In genomic region chr2:71751336-71751735, GRCm38 (mm10) we compare ENCODE assay signal across 9 mouse cellular contexts. TPM values are rescaled to one million over a fixed set of nuclear protein-coding genes. Genes with fewer than 3 reads are reported as not detected.
DNase-seq lines count a peak whose midpoint lies in the region; ATAC-seq and TF ChIP-seq lines count a peak whose summit lies in the region.
"Had no signal": no experiment of that assay in that cellular context is flagged by ENCODE, and none has a peak within 500 bp of the region (broad histone marks: within the 10 kb centered on the region; RNA-seq: fewer than 3 reads in every experiment).

No protein-coding gene starts in this region.

- TF ChIP-seq CTCF in CH12.LX (conservative IDR thresholded peaks at IDR 0.05 in 1 of 2, IDR thresholded peaks at IDR 0.05 in 1 of 2; ENCODE audit: low read depth in 2 of 2, low read length in 2 of 2): no peak

- TF ChIP-seq POLR2A in CH12.LX (IDR thresholded peaks at IDR 0.05; ENCODE audit: low read depth, low read length): no peak

- H3K27me3 ChIP-seq in heart, embryonic 15.5 days: no peaks in the 10 kb centered on the region
- H3K27me3 ChIP-seq in CH12.LX (replicated peaks): no peaks in the 10 kb centered on the region
- no peaks in the 10 kb centered on the region for H3K27me3 ChIP-seq in liver, embryonic 13.5 days
- H3K27me3 ChIP-seq: limb, embryonic 12.5 days had no signal

- H3K79me2 ChIP-seq in CH12.LX (replicated peaks; ENCODE audit: control insufficient read depth, extremely low read depth, insufficient read depth, poor library complexity, severe bottlenecking): no peaks in the 10 kb centered on the region

- H3K4me2 ChIP-seq in heart, embryonic 15.5 days: no peak overlapping the region
- no peak overlapping the region for H3K4me2 ChIP-seq in CH12.LX (ENCODE audit: insufficient read depth, low read depth, poor library complexity, severe bottlenecking)
- no peak overlapping the region for H3K4me2 ChIP-seq in liver, embryonic 13.5 days
- H3K4me2 ChIP-seq: limb, embryonic 12.5 days had no signal

- no peak for TF ChIP-seq RAD21 in CH12.LX (IDR thresholded peaks at IDR 0.05; ENCODE audit: low read depth, low read length)

- peak overlapping the region; percentile 43 for H3K27ac ChIP-seq in heart, embryonic 15.5 days
- no peak overlapping the region for H3K27ac ChIP-seq in CH12.LX (ENCODE audit: insufficient read depth, low read depth)
- 0 out of 2 replicates have a peak overlapping the region, but pooled peaks have one; percentile 16 for H3K27ac ChIP-seq in liver, embryonic 13.5 days
- H3K27ac ChIP-seq: limb, embryonic 12.5 days had no signal

- H3K9me3 ChIP-seq in heart, embryonic 15.5 days (replicated peaks): no peaks in the 10 kb centered on the region
- H3K9me3 ChIP-seq in CH12.LX (replicated peaks; ENCODE audit: low read length): no peaks in the 10 kb centered on the region
- no peaks in the 10 kb centered on the region for H3K9me3 ChIP-seq in liver, embryonic 13.5 days (replicated peaks)
- H3K9me3 ChIP-seq: limb, embryonic 12.5 days had no signal

- peaks cover 22% of the 10 kb centered on the region for H3K4me1 ChIP-seq in heart, embryonic 15.5 days (replicated peaks)
- H3K4me1 ChIP-seq in CH12.LX (ENCODE audit: control insufficient read depth in 1 of 2, insufficient read depth in 2 of 2): peaks cover 0 to 14% of the 10 kb centered on the region in 2 experiments; a peak in 2 of 4 replicates
- peaks cover 11% of the 10 kb centered on the region for H3K4me1 ChIP-seq in liver, embryonic 13.5 days (replicated peaks)

- no peak overlapping the region for H3K4me3 ChIP-seq in heart, embryonic 15.5 days
- no peak overlapping the region for H3K4me3 ChIP-seq in CH12.LX (replicated peaks in 1 of 3; ENCODE audit: low read depth in 2 of 3, low read length in 2 of 3, poor library complexity in 1 of 3)
- no peak overlapping the region for H3K4me3 ChIP-seq in liver, embryonic 13.5 days (replicated peaks)
- H3K4me3 ChIP-seq: limb, embryonic 12.5 days had no signal

- dilution Hi-C loops in CH12.LX (cut with MboI; ENCODE audit: extremely low pct_ligation_motif_present, extremely low pct_unique_long_range_greater_than_20kb, low sequenced_read_pairs): no loop called here

- intact Hi-C loops in heart, postnatal 14 days (cut with DNase I): no loop called here

- no peak for TF ChIP-seq EP300 in CH12.LX (IDR thresholded peaks at IDR 0.05; ENCODE audit: low read length)

- no peak for DNase-seq in heart, postnatal 14 days
- no peak for DNase-seq in CH12.LX (ENCODE audit: extremely low read depth)
- peak; percentile 87 for DNase-seq in adipocyte (ENCODE audit: low spot score)
- DNase-seq in liver, embryonic 13.5 days: no peak
- no peak for DNase-seq in urinary bladder, adult 18-20 months (ENCODE audit: low spot score in 2 of 2)
- no peak for DNase-seq in thymus, postnatal 10 days (ENCODE audit: low spot score in 2 of 2)
- no peak for DNase-seq in layer of hippocampus, adult 9-10 months (ENCODE audit: low spot score)

- H3K9ac ChIP-seq in heart, embryonic 15.5 days: no peak overlapping the region
- H3K9ac ChIP-seq in CH12.LX (ENCODE audit: insufficient read depth, low read depth): no peak overlapping the region
- no peak overlapping the region for H3K9ac ChIP-seq in liver, embryonic 13.5 days
- H3K9ac ChIP-seq: limb, embryonic 12.5 days had no signal

- peak; percentile 55; the same call in 1 of the 2 replicates for ATAC-seq in heart, embryonic 15.5 days (replicated peaks; ENCODE audit: insufficient number of reproducible peaks, insufficient read depth, low FRiP score, low read depth)
- ATAC-seq in liver, embryonic 13.5 days (ENCODE audit: low read depth): peak; percentile 31; the same call in 1 of the 2 replicates

- H3K36me3 ChIP-seq in heart, embryonic 15.5 days: no peaks in the 10 kb centered on the region
- no peaks in the 10 kb centered on the region for H3K36me3 ChIP-seq in CH12.LX (replicated peaks in 1 of 2; ENCODE audit: control insufficient read depth in 1 of 2, insufficient read depth in 1 of 2, low read length in 1 of 2)
- H3K36me3 ChIP-seq in liver, embryonic 13.5 days: no peaks in the 10 kb centered on the region
- H3K36me3 ChIP-seq: limb, embryonic 12.5 days had no signal

- WGBS in heart, embryonic 15.5 days: 71% methylated on average over 8 of the region's 8 CpGs
- 51% methylated on average over 8 of the region's 8 CpGs for WGBS in liver, embryonic 13.5 days (ENCODE audit: insufficient replicate concordance)

- in situ Hi-C loops in CH12.LX (cut with MboI; ENCODE audit: low pct_ligation_motif_present, low pct_unique_long_range_greater_than_20kb, low sequenced_read_pairs): no loop called here

TF ChIP-seq in CH12.LX, 34 proteins besides CTCF, POLR2A, EP300 and RAD21:
- TF ChIP-seq MAZ (IDR thresholded peaks at IDR 0.05; ENCODE audit: low read depth, low read length): no peak
- TF ChIP-seq BHLHE40 (IDR thresholded peaks at IDR 0.05; ENCODE audit: low read depth, low read length): no peak
- TF ChIP-seq KAT2A (IDR thresholded peaks at IDR 0.05; ENCODE audit: insufficient replicate concordance, low read length): no peak
- no peak for TF ChIP-seq NELFE (IDR thresholded peaks at IDR 0.05; ENCODE audit: low read depth, low read length)
- no peak for TF ChIP-seq ZC3H11A (IDR thresholded peaks at IDR 0.05; ENCODE audit: low read depth, low read length)
- no peak for TF ChIP-seq SIN3A (IDR thresholded peaks at IDR 0.05; ENCODE audit: low read length)
- 0 out of 2 replicates have a peak, but pooled peaks have one; percentile 15 for TF ChIP-seq MAX (IDR thresholded peaks at IDR 0.05; ENCODE audit: low read length)
- no peak for TF ChIP-seq MAFK (IDR thresholded peaks at IDR 0.05; ENCODE audit: insufficient replicate concordance, low read length)
- TF ChIP-seq CHD2 (IDR thresholded peaks at IDR 0.05; ENCODE audit: low read length): no peak
- peak; percentile 63 for TF ChIP-seq USF2 (conservative IDR thresholded peaks at IDR 0.05; ENCODE audit: low read depth, low read length)
- no peak for TF ChIP-seq MYC (IDR thresholded peaks at IDR 0.05; ENCODE audit: low read depth, low read length)
- TF ChIP-seq E2F4 (IDR thresholded peaks at IDR 0.05; ENCODE audit: insufficient replicate concordance, low read depth, low read length): no peak
- no peak for TF ChIP-seq SMC3 (IDR thresholded peaks at IDR 0.05; ENCODE audit: low read depth, low read length)
- TF ChIP-seq UBTF (IDR thresholded peaks at IDR 0.05; ENCODE audit: low read depth, low read length): no peak
- no peak for TF ChIP-seq NRF1 (IDR thresholded peaks at IDR 0.05; ENCODE audit: low read depth, low read length)
- TF ChIP-seq ZKSCAN1 (IDR thresholded peaks at IDR 0.05; ENCODE audit: borderline replicate concordance, low read depth, low read length): no peak
- no peak for TF ChIP-seq RCOR1 (conservative IDR thresholded peaks at IDR 0.05; ENCODE audit: low read depth, low read length)
- no peak for TF ChIP-seq JUN (IDR thresholded peaks at IDR 0.05; ENCODE audit: insufficient read depth, low read depth, low read length)
- TF ChIP-seq IRF4 (IDR thresholded peaks at IDR 0.05; ENCODE audit: low read depth, low read length): no peak
- no peak for TF ChIP-seq PAX5 (IDR thresholded peaks at IDR 0.05; ENCODE audit: low read length)
- TF ChIP-seq GABPA (IDR thresholded peaks at IDR 0.05; ENCODE audit: insufficient replicate concordance, low read depth, low read length): no peak
- TF ChIP-seq USF1 (IDR thresholded peaks at IDR 0.05; ENCODE audit: low read depth, low read length): peak; percentile 71

RNA-seq across cellular contexts. Expression of gene Itga6, which starts 5.9 kb away (rescaled TPM):
- 48.5 and 52.8 TPM in 2 replicates for polyA plus RNA-seq in heart, embryonic 15.5 days (2015; fragmentation: Nextera tagmentation; extraction: Ambion mirVana)
- 10 to 100 TPM; 79.2 to 80.7 TPM for total RNA-seq in heart, postnatal 14 days (2021)
- 3.9 and 6.1 TPM in 2 replicates for total RNA-seq in CH12.LX (2012; rRNA removed)
- total RNA-seq in CH12.LX (2014; rRNA removed): 10.9 and 11.5 TPM in 2 replicates
- polyA plus RNA-seq in CH12.LX (2012; ENCODE audit: insufficient read length, low read depth): 11.2 and 13.9 TPM in 2 replicates
- 6.7 and 9.0 TPM in 2 replicates for polyA plus RNA-seq in liver, embryonic 13.5 days (2015; fragmentation: Nextera tagmentation; extraction: Ambion mirVana)
